Mouse (Mus musculus): ENCODE data around the gene Fam155a. TPM values are rescaled to one million over a fixed set of nuclear protein-coding genes. Genes with fewer than 3 reads are reported as not detected.

The Fam155a gene
- polyA plus RNA-seq, 1 experiment from 2014 or later: 0.96 TPM

DNA sequence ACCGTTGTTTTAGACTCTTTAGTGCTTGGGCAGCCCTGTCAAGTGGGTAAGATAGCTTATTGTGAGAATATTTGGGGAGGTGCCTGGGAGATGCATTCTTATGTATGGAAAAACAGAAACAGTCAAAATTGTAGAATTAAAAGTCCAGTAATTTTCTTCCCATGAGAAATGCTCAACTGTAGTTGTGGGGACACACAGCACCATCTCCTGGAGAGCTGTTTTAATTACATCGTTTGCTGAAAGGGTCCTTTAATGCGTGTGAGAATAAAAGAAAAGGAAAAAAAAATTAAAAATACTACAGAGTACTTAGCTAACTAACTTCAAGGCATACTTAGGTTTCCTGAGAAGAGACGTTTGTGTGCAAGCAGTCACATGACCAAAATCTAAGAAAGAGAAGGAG is 582.3 kb downstream of the Fam155a start:
- no peak for ATAC-seq
- Histone ChIP-seq H3K4me3 (ENCODE audit: low read depth, low read length) (no peak overlapping the region), H3K4me1 (replicated peaks; ENCODE audit: control insufficient read depth, insufficient read depth, low read length) (no peaks in the 10 kb centered on the region), H3K4me2 (replicated peaks; ENCODE audit: low read depth) (no peak overlapping the region), H3K9me3 (ENCODE audit: control insufficient read depth) (no peaks in the 10 kb centered on the region), H3K27me3 (replicated peaks; ENCODE audit: control insufficient read depth, insufficient read depth, low read length) (no peaks in the 10 kb centered on the region), H3K9ac (ENCODE audit: low read depth, low read length) (no peak overlapping the region), H3K36me3 (ENCODE audit: control insufficient read depth, insufficient read depth) (no peaks in the 10 kb centered on the region), H3K27ac (ENCODE audit: low read depth, low read length) (no peak overlapping the region)
- WGBS: 34% methylated on average over 4 of the region's 4 CpGs
- peak; percentile 66 for TF ChIP-seq CTCF (IDR thresholded peaks at IDR 0.05; ENCODE audit: low read depth)

DNA sequence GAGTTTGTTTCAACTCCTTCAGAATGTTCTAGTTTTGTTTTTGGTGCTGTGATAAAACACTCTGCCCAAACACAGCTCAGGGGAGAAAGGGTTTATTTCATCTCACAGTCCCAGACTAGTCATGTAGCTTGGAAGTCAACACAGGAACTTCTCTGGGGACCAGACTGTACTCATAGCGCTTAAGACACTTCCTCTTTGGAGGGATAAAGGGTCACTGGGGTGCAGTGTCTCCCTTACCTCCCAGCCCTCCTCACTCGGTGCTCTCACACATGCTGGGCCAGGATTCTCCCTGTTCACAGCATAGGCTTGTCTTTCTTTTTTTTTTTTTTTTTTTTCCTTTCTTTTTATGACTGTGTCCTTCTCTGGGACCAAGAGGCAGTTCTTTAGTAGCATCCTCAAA is 585.8 kb downstream of the Fam155a start:
- no peak for ATAC-seq
- no peak overlapping the region for H3K9ac ChIP-seq (ENCODE audit: low read depth, low read length)
- TF ChIP-seq CTCF (IDR thresholded peaks at IDR 0.05; ENCODE audit: low read depth): no peak
- no peaks in the 10 kb centered on the region for H3K36me3 ChIP-seq (ENCODE audit: control insufficient read depth, insufficient read depth)
- no peaks in the 10 kb centered on the region for H3K4me1 ChIP-seq (replicated peaks; ENCODE audit: control insufficient read depth, insufficient read depth, low read length)
- H3K4me2 ChIP-seq (replicated peaks; ENCODE audit: low read depth): no peak overlapping the region
- WGBS: 54% methylated on average over 2 of the region's 2 CpGs
- no peaks in the 10 kb centered on the region for H3K27me3 ChIP-seq (replicated peaks; ENCODE audit: control insufficient read depth, insufficient read depth, low read length)
- no peak overlapping the region for H3K4me3 ChIP-seq (ENCODE audit: low read depth, low read length)
- H3K9me3 ChIP-seq (ENCODE audit: control insufficient read depth): no peaks in the 10 kb centered on the region
- H3K27ac ChIP-seq (ENCODE audit: low read depth, low read length): no peak overlapping the region

DNA sequence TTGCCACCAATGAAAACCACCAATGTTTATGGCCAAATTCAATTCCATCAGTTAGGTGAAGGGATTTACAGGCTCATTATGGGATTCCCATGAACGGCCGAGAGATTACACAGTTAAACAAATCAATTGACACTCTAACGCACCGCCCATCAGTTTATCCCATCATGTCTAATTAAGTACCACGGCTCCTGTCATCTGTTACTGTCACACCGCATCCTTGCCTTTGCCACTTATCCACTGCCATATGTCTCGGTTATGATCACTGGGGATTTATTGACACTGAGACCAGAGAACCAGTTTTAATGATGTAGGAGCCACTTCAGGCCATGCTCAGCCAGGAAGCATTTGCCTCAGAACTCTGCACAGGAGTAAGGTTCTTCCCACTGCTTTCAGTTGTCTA is 588.5 kb downstream of the Fam155a start:
- H3K9ac ChIP-seq (ENCODE audit: low read depth, low read length): no peak overlapping the region
- no peak for ATAC-seq
- H3K27me3 ChIP-seq (replicated peaks; ENCODE audit: control insufficient read depth, insufficient read depth, low read length): no peaks in the 10 kb centered on the region
- TF ChIP-seq CTCF (IDR thresholded peaks at IDR 0.05; ENCODE audit: low read depth): no peak
- H3K4me2 ChIP-seq (replicated peaks; ENCODE audit: low read depth): no peak overlapping the region
- H3K27ac ChIP-seq (ENCODE audit: low read depth, low read length): no peak overlapping the region
- H3K4me1 ChIP-seq (replicated peaks; ENCODE audit: control insufficient read depth, insufficient read depth, low read length): no peaks in the 10 kb centered on the region
- 92% methylated on average over 7 of the region's 7 CpGs for WGBS
- no peak overlapping the region for H3K4me3 ChIP-seq (ENCODE audit: low read depth, low read length)
- H3K9me3 ChIP-seq (ENCODE audit: control insufficient read depth): no peaks in the 10 kb centered on the region
- H3K36me3 ChIP-seq (ENCODE audit: control insufficient read depth, insufficient read depth): no peaks in the 10 kb centered on the region

DNA sequence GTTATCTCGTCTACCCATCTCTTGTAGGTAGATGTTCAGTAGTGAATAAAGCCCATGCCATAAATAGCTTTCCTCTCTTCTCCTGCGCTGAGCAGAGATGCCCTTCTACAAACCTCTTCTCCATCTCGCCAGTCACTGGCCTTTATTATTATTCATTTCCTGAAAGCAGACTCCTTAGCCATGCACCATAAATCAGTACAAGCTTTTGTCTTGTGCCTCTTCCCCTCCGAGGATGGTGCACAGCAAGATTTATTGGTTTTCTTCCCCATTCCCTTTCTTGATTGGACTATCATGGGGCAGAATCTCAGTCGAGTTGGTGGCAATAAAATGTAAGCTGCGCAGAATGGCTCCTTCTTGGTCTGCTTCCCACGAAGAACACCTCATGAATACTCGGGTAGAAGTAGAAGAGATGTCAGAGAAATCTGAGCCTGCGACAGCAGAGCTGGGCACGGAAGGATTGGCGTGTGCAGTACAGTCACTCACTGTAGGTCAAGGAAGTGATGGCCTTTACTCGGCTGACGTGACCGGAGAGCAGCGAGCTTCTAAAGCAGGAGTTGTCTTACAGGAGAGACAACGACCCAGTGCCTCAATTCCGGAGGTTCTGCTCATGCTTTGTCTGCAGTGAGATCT is 590.2 kb downstream of the Fam155a start:
- no peaks in the 10 kb centered on the region for H3K4me1 ChIP-seq (replicated peaks; ENCODE audit: control insufficient read depth, insufficient read depth, low read length)
- 64% methylated on average over 17 of the region's 17 CpGs for WGBS
- H3K27me3 ChIP-seq (replicated peaks; ENCODE audit: control insufficient read depth, insufficient read depth, low read length): no peaks in the 10 kb centered on the region
- H3K27ac ChIP-seq (ENCODE audit: low read depth, low read length): no peak overlapping the region
- no peak for ATAC-seq
- no peak overlapping the region for H3K4me2 ChIP-seq (replicated peaks; ENCODE audit: low read depth)
- no peaks in the 10 kb centered on the region for H3K36me3 ChIP-seq (ENCODE audit: control insufficient read depth, insufficient read depth)
- TF ChIP-seq CTCF (IDR thresholded peaks at IDR 0.05; ENCODE audit: low read depth): no peak
- no peak overlapping the region for H3K9ac ChIP-seq (ENCODE audit: low read depth, low read length)
- H3K4me3 ChIP-seq (ENCODE audit: low read depth, low read length): no peak overlapping the region
- H3K9me3 ChIP-seq (ENCODE audit: control insufficient read depth): no peaks in the 10 kb centered on the region

DNA sequence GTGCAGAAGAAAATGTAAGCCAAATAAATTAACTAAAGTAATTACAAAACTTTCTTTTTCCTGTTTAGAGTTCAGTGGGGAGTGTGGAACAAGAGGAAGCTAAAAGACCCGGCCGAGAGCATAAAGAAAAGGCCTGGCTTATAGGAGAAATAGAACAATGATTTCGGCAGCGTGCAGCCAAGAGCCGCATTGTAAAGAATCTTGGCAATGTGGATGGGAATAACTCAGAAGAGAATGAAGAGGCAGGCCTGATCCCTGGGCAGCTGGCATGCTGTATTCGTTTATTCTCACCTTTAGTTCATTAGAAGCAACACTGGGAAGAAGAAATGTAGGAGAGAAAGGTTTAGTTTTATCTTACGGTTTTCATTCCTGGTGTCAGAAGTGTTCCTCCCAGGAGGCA is 594.0 kb downstream of the Fam155a start:
- Histone ChIP-seq H3K36me3 (ENCODE audit: control insufficient read depth, insufficient read depth) (no peaks in the 10 kb centered on the region), H3K4me3 (ENCODE audit: low read depth, low read length) (no peak overlapping the region), H3K9me3 (ENCODE audit: control insufficient read depth) (no peaks in the 10 kb centered on the region), H3K9ac (ENCODE audit: low read depth, low read length) (no peak overlapping the region), H3K27ac (ENCODE audit: low read depth, low read length) (no peak overlapping the region), H3K4me2 (replicated peaks; ENCODE audit: low read depth) (no peak overlapping the region), H3K4me1 (replicated peaks; ENCODE audit: control insufficient read depth, insufficient read depth, low read length) (no peaks in the 10 kb centered on the region), H3K27me3 (replicated peaks; ENCODE audit: control insufficient read depth, insufficient read depth, low read length) (no peaks in the 10 kb centered on the region)
- no peak for TF ChIP-seq CTCF (IDR thresholded peaks at IDR 0.05; ENCODE audit: low read depth)
- WGBS: 85% methylated on average over 7 of the region's 7 CpGs
- no peak for ATAC-seq

DNA sequence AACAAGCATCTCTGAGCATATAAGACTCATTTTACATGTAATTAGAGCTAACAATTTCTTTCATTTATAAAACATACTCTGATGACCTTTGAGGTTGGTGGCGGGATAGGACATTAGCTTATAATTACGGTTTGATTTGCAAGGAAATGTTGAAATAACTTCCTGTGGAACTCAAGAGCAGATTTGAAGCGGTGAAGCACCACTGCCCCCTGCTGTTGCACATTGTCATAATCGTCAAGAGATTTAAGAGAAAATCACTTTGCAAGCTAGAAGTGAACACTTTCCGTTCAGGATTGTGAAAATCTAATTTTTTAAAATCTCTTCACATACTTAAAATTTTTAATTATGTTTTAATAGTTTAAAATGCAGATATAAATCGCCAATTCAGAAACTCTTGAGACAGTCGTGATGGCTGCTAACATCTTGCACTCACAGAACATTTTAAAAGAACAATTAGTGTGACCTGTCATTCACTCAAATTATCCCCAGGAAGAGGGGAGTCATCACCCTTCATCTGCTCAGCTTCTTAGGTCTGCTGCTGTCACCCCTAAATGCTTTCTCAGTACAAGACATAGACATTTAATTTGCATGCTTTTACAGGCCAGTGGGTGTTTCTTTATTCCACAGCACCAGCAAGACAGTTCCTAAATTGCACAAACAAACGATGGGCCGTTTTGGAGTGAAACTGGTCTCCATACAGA is 595.9 kb downstream of the Fam155a start:
- peak; percentile 96 for TF ChIP-seq CTCF (IDR thresholded peaks at IDR 0.05; ENCODE audit: low read depth)
- no peaks in the 10 kb centered on the region for H3K4me1 ChIP-seq (replicated peaks; ENCODE audit: control insufficient read depth, insufficient read depth, low read length)
- H3K27me3 ChIP-seq (replicated peaks; ENCODE audit: control insufficient read depth, insufficient read depth, low read length): no peaks in the 10 kb centered on the region
- ATAC-seq: no peak
- no peaks in the 10 kb centered on the region for H3K36me3 ChIP-seq (ENCODE audit: control insufficient read depth, insufficient read depth)
- no peak overlapping the region for H3K27ac ChIP-seq (ENCODE audit: low read depth, low read length)
- H3K4me3 ChIP-seq (ENCODE audit: low read depth, low read length): no peak overlapping the region
- H3K9ac ChIP-seq (ENCODE audit: low read depth, low read length): no peak overlapping the region
- 21% methylated on average over 9 of the region's 9 CpGs for WGBS
- H3K9me3 ChIP-seq (ENCODE audit: control insufficient read depth): no peaks in the 10 kb centered on the region
- no peak overlapping the region for H3K4me2 ChIP-seq (replicated peaks; ENCODE audit: low read depth)

Data from intestine, postnatal 0 days (tissue).